Mouse (Mus musculus) urinary bladder, adult 18-20 months (tissue): ENCODE results near the gene Mmrn2.
"Not testable (repeated sequence)": the region's sequence is repeated elsewhere in the genome, so short reads cannot be mapped to it uniquely, and the experiment has no call there.

Experiments used
- DNase-seq, 2 experiments: peaks; one replicate each; pipeline ENCODE4 v3.0.0; 2022; ENCODE audit warnings: low spot score in 2 of 2, mixed read lengths in 2 of 2

The Mmrn2 gene

GRCm38 (mm10) chr14:34402871-34403270, 27.6 kb downstream of the Mmrn2 start:
- no peak for DNase-seq

- DNase-seq = no peak
These were observed 28.2 kb downstream of the Mmrn2 start for GRCm38 (mm10) chr14:34403424-34403823.

GRCm38 (mm10) chr14:34410716-34411115, 35.5 kb downstream of the Mmrn2 start:
- no peak for DNase-seq

GRCm38 (mm10) chr14:34412164-34412896, 37.1 kb downstream of the Mmrn2 start:
- no peak for DNase-seq

GRCm38 (mm10) chr14:34416946-34417345, 41.7 kb downstream of the Mmrn2 start:
- not testable (repeated sequence) for DNase-seq

GRCm38 (mm10) chr14:34417501-34417900, 42.2 kb downstream of the Mmrn2 start:
- no peak for DNase-seq

- DNase-seq = no peak
These were observed 45.8 kb downstream of the Mmrn2 start for GRCm38 (mm10) chr14:34421078-34421477.

GRCm38 (mm10) chr14:34428274-34428673, 53.0 kb downstream of the Mmrn2 start:
- DNase-seq = no peak

GRCm38 (mm10) chr14:34429069-34429468, 53.8 kb downstream of the Mmrn2 start:
- no peak for DNase-seq

GRCm38 (mm10) chr14:34440526-34441066, 65.3 kb downstream of the Mmrn2 start:
- DNase-seq = no peak

GRCm38 (mm10) chr14:34442531-34442930, 67.3 kb downstream of the Mmrn2 start:
- DNase-seq = no peak

GRCm38 (mm10) chr14:34444368-34444767, 69.1 kb downstream of the Mmrn2 start:
- no peak for DNase-seq

GRCm38 (mm10) chr14:34444924-34445323, 69.7 kb downstream of the Mmrn2 start:
- no peak for DNase-seq

GRCm38 (mm10) chr14:34445348-34445747, 70.1 kb downstream of the Mmrn2 start:
- no peak for DNase-seq

GRCm38 (mm10) chr14:34446624-34447023, 71.4 kb downstream of the Mmrn2 start:
- no peak for DNase-seq

- no peak for DNase-seq
These were observed 72.4 kb downstream of the Mmrn2 start for GRCm38 (mm10) chr14:34447659-34448058.

- DNase-seq = no peak
These were observed 73.1 kb downstream of the Mmrn2 start for GRCm38 (mm10) chr14:34448398-34448797.

GRCm38 (mm10) chr14:34449807-34450206, 74.5 kb downstream of the Mmrn2 start:
- DNase-seq = no peak

GRCm38 (mm10) chr14:34450451-34450850, 75.2 kb downstream of the Mmrn2 start:
- no peak for DNase-seq

- DNase-seq = no peak
These were observed 76.6 kb downstream of the Mmrn2 start for GRCm38 (mm10) chr14:34451872-34452271.

- no peak for DNase-seq
These were observed 78.4 kb downstream of the Mmrn2 start for GRCm38 (mm10) chr14:34453648-34454047.
